In the genomic region with DNA sequence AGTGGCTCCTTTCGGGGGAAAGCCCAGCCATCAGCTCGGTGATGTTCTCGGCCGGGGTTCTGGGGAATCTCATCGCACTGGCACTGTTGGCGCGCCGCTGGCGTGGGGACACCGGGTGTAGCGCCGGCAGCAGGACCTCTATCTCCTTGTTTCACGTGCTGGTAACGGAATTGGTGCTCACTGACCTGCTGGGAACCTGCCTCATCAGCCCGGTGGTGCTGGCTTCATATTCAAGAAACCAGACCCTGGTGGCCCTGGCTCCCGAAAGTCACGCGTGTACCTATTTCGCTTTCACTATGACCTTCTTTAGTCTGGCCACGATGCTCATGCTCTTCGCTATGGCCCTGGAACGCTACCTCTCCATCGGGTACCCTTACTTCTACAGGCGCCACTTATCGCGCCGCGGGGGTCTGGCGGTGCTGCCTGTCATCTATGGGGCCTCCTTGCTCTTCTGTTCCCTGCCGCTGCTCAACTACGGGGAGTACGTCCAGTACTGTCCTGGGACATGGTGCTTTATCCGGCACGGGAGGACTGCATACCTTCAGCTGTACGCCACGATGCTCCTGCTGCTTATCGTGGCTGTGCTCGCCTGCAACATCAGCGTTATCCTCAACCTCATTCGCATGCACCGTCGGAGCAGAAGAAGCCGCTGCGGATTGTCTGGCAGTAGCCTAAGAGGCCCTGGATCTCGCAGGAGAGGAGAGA, we compare ENCODE assay signal across 8 mouse cellular contexts. TPM values are rescaled to one million over a fixed set of nuclear protein-coding genes. Genes with fewer than 3 reads are reported as not detected.
DNase-seq lines count a peak whose midpoint lies in the region; ATAC-seq lines count a peak whose summit lies in the region.

No protein-coding gene starts in this region.

- H3K9me3 ChIP-seq in lung, embryonic 15.5 days = no peaks in the 10 kb centered on the region
- H3K9me3 ChIP-seq in forebrain, embryonic 14.5 days (replicated peaks; ENCODE audit: control insufficient read depth, low read length) = no peaks in the 10 kb centered on the region
- H3K9me3 ChIP-seq in intestine, embryonic 16.5 days (ENCODE audit: control insufficient read depth, low read length) = no peaks in the 10 kb centered on the region
- H3K9me3 ChIP-seq in midbrain, embryonic 13.5 days = no peaks in the 10 kb centered on the region

- H3K4me1 ChIP-seq in lung, embryonic 15.5 days = peaks cover 12% of the 10 kb centered on the region
- peaks cover 3% of the 10 kb centered on the region; the same call in 1 of the 2 replicates for H3K4me1 ChIP-seq in forebrain, embryonic 14.5 days (ENCODE audit: control insufficient read depth, insufficient read depth, low read length)
- peaks cover 9% of the 10 kb centered on the region for H3K4me1 ChIP-seq in intestine, embryonic 16.5 days (ENCODE audit: control insufficient read depth, insufficient read depth, low read length)
- peaks cover 13% of the 10 kb centered on the region for H3K4me1 ChIP-seq in midbrain, embryonic 13.5 days (replicated peaks)

- H3K27me3 ChIP-seq in lung, embryonic 15.5 days = 0 out of 2 replicates have a peak, but pooled peaks cover 5% of the 10 kb centered on the region
- 0 out of 2 replicates have a peak, but pooled peaks cover 6% of the 10 kb centered on the region for H3K27me3 ChIP-seq in forebrain, embryonic 14.5 days (replicated peaks; ENCODE audit: control insufficient read depth, insufficient read depth, low read length)
- peaks cover 7% of the 10 kb centered on the region; the same call in 1 of the 2 replicates for H3K27me3 ChIP-seq in intestine, embryonic 16.5 days (replicated peaks; ENCODE audit: control insufficient read depth, insufficient read depth, low read length)
- peaks cover 41% of the 10 kb centered on the region for H3K27me3 ChIP-seq in midbrain, embryonic 13.5 days

- no peaks in the 10 kb centered on the region for H3K36me3 ChIP-seq in lung, embryonic 15.5 days
- H3K36me3 ChIP-seq in forebrain, embryonic 14.5 days (ENCODE audit: control insufficient read depth, insufficient read depth, low read length) = no peaks in the 10 kb centered on the region
- H3K36me3 ChIP-seq in intestine, embryonic 16.5 days (ENCODE audit: control insufficient read depth, insufficient read depth, low read length) = no peaks in the 10 kb centered on the region
- no peaks in the 10 kb centered on the region for H3K36me3 ChIP-seq in midbrain, embryonic 13.5 days

- H3K9ac ChIP-seq in lung, embryonic 15.5 days = peak overlapping the region; percentile 47
- peak overlapping the region; percentile 59 for H3K9ac ChIP-seq in forebrain, embryonic 14.5 days (ENCODE audit: low read length)
- H3K9ac ChIP-seq in intestine, embryonic 16.5 days (ENCODE audit: low read depth, low read length) = peak overlapping the region; percentile 53
- peak overlapping the region; percentile 62 for H3K9ac ChIP-seq in midbrain, embryonic 13.5 days (replicated peaks)

- H3K4me2 ChIP-seq in lung, embryonic 15.5 days = peak overlapping the region; percentile 82
- H3K4me2 ChIP-seq in forebrain, embryonic 14.5 days (ENCODE audit: low read length) = peak overlapping the region; percentile 87
- peak overlapping the region; percentile 93 for H3K4me2 ChIP-seq in intestine, embryonic 16.5 days (ENCODE audit: low read depth, low read length)
- H3K4me2 ChIP-seq in midbrain, embryonic 13.5 days (replicated peaks) = peak overlapping the region; percentile 82

- H3K4me3 ChIP-seq in lung, embryonic 15.5 days = peak overlapping the region; percentile 54
- H3K4me3 ChIP-seq in forebrain, embryonic 14.5 days (ENCODE audit: low read depth, low read length) = peak overlapping the region; percentile 40
- peak overlapping the region; percentile 58 for H3K4me3 ChIP-seq in intestine, embryonic 16.5 days (ENCODE audit: low read length)
- H3K4me3 ChIP-seq in midbrain, embryonic 13.5 days (replicated peaks) = peak overlapping the region; percentile 44

- peak; percentile 15 for DNase-seq in adrenal gland, adult 2 months
- no peak for DNase-seq in adrenal gland, adult 18-20 months (ENCODE audit: low spot score in 2 of 2)
- no peak for DNase-seq in lung, adult 18-20 months
- DNase-seq in forebrain, embryonic 14.5 days (ENCODE audit: low spot score) = peak; percentile 31
- peak; percentile 56 for DNase-seq in thymus, postnatal 4 days

- no peak overlapping the region for H3K27ac ChIP-seq in lung, embryonic 15.5 days
- H3K27ac ChIP-seq in forebrain, embryonic 14.5 days (ENCODE audit: low read depth, low read length) = no peak overlapping the region
- H3K27ac ChIP-seq in intestine, embryonic 16.5 days (ENCODE audit: low read length) = no peak overlapping the region
- H3K27ac ChIP-seq in midbrain, embryonic 13.5 days = no peak overlapping the region

- 2% methylated on average over 45 of the region's 45 CpGs for WGBS in lung, embryonic 15.5 days
- WGBS in forebrain, embryonic 14.5 days = 1% methylated on average over 45 of the region's 45 CpGs
- 3% methylated on average over 45 of the region's 45 CpGs for WGBS in intestine, embryonic 16.5 days
- WGBS in midbrain, embryonic 13.5 days = 2% methylated on average over 45 of the region's 45 CpGs

- peak; percentile 35; the same call in 1 of the 2 replicates for ATAC-seq in lung, embryonic 15.5 days (ENCODE audit: borderline replicate concordance, extremely low read depth, low FRiP score, low TSS enrichment)
- ATAC-seq in forebrain, embryonic 14.5 days = peak; percentile 62
- peak; percentile 51 for ATAC-seq in intestine, embryonic 16.5 days
- ATAC-seq in midbrain, embryonic 13.5 days = peak; percentile 69

RNA-seq across cellular contexts. Expression of gene Ptger2, which starts 1.2 kb away (rescaled TPM):
- under 1 TPM; 0.69 TPM for total RNA-seq in adrenal gland, adult 2 months (2021)
- polyA plus RNA-seq in adrenal gland, adult 2 months (2012; rRNA removed) = 0.97 and 1.1 TPM in 2 replicates
- 1 to 10 TPM; 1.2 to 1.3 TPM for total RNA-seq in adrenal gland, adult 18-20 months (2021)
- 4.1 and 4.5 TPM in 2 replicates for polyA plus RNA-seq in lung, embryonic 15.5 days (2015; fragmentation: Nextera tagmentation; extraction: Ambion mirVana)
- polyA plus RNA-seq in forebrain, embryonic 14.5 days (2014; fragmentation: Nextera tagmentation; extraction: Ambion mirVana) = 0.22 and 0.27 TPM in 2 replicates
- polyA plus RNA-seq in intestine, embryonic 16.5 days (2015; fragmentation: Nextera tagmentation; extraction: Ambion mirVana) = 1.3 and 1.5 TPM in 2 replicates
- 0.20 and 0.23 TPM in 2 replicates for polyA plus RNA-seq in midbrain, embryonic 13.5 days (2015; fragmentation: Nextera tagmentation; extraction: Ambion mirVana)

Comparison
In these comparisons a context has a peak if more than half of its experiments do, and no peak if none do; other contexts are left out.
1. DNase-seq: peak in adrenal gland, adult 2 months (single experiment), forebrain, embryonic 14.5 days (single experiment) and thymus, postnatal 4 days (single experiment); none in adrenal gland, adult 18-20 months (0 of 2) and lung, adult 18-20 months (0 of 2).
2. Peak in every context shown above with its lines, with median percentiles within 50 percentile points of each other: ATAC-seq, H3K4me2 ChIP-seq, H3K4me3 ChIP-seq and H3K9ac ChIP-seq.